Mouse (Mus musculus): ENCODE results near the gene Atp6v0c. TPM values are rescaled to one million over a fixed set of nuclear protein-coding genes. Genes with fewer than 3 reads are reported as not detected.
"Not testable (repeated sequence)": the region's sequence is repeated elsewhere in the genome, so short reads cannot be mapped to it uniquely, and the experiment has no call there.

Gene Atp6v0c
- polyA plus RNA-seq, 1 experiment from 2014 or later: 504 TPM

- peaks cover 16% of the 10 kb centered on the region for H3K4me1 ChIP-seq (ENCODE audit: control insufficient read depth, insufficient read depth, low read length)
- WGBS: 80% methylated on average over 3 of the region's 3 CpGs
- no peak for ATAC-seq (ENCODE audit: insufficient read depth, low FRiP score)
- no peaks in the 10 kb centered on the region for H3K9me3 ChIP-seq (replicated peaks; ENCODE audit: control insufficient read depth, low read length)
- H3K9ac ChIP-seq (ENCODE audit: low read length): no peak overlapping the region
- no peaks in the 10 kb centered on the region for H3K27me3 ChIP-seq (ENCODE audit: control insufficient read depth, insufficient read depth, low read length)
- H3K4me2 ChIP-seq (ENCODE audit: low read depth, low read length): no peak overlapping the region
- H3K27ac ChIP-seq (ENCODE audit: low read length): no peak overlapping the region
- no peaks in the 10 kb centered on the region for H3K36me3 ChIP-seq (ENCODE audit: control insufficient read depth, insufficient read depth, low read length)
- no peak overlapping the region for H3K4me3 ChIP-seq (replicated peaks; ENCODE audit: low read length)
Measured at GRCm38 (mm10) chr17:24139256-24139655, 30.2 kb downstream of the Atp6v0c start.

GRCm38 (mm10) chr17:24137226-24137880 is 32.1 kb downstream of the Atp6v0c start:
- Histone ChIP-seq H3K36me3 (ENCODE audit: control insufficient read depth, insufficient read depth, low read length) (no peaks in the 10 kb centered on the region), H3K4me1 (ENCODE audit: control insufficient read depth, insufficient read depth, low read length) (peaks cover 16% of the 10 kb centered on the region), H3K27me3 (ENCODE audit: control insufficient read depth, insufficient read depth, low read length) (no peaks in the 10 kb centered on the region), H3K9me3 (replicated peaks; ENCODE audit: control insufficient read depth, low read length) (no peaks in the 10 kb centered on the region), H3K27ac (ENCODE audit: low read length) (no peak overlapping the region), H3K4me2 (ENCODE audit: low read depth, low read length) (no peak overlapping the region), H3K9ac (ENCODE audit: low read length) (no peak overlapping the region), H3K4me3 (replicated peaks; ENCODE audit: low read length) (no peak overlapping the region)
- WGBS: 73% methylated on average over 2 of the region's 2 CpGs
- ATAC-seq (ENCODE audit: insufficient read depth, low FRiP score): no peak

GRCm38 (mm10) chr17:24134062-24134461 is 35.4 kb downstream of the Atp6v0c start:
- no peak overlapping the region for H3K4me3 ChIP-seq (replicated peaks; ENCODE audit: low read length)
- H3K36me3 ChIP-seq (ENCODE audit: control insufficient read depth, insufficient read depth, low read length): no peaks in the 10 kb centered on the region
- H3K27me3 ChIP-seq (ENCODE audit: control insufficient read depth, insufficient read depth, low read length): no peaks in the 10 kb centered on the region
- H3K9ac ChIP-seq (ENCODE audit: low read length): no peak overlapping the region
- no peak for ATAC-seq (ENCODE audit: insufficient read depth, low FRiP score)
- no peak overlapping the region for H3K27ac ChIP-seq (ENCODE audit: low read length)
- no peaks in the 10 kb centered on the region for H3K9me3 ChIP-seq (replicated peaks; ENCODE audit: control insufficient read depth, low read length)
- 0 out of 2 replicates have a peak, but pooled peaks cover 5% of the 10 kb centered on the region for H3K4me1 ChIP-seq (ENCODE audit: control insufficient read depth, insufficient read depth, low read length)
- H3K4me2 ChIP-seq (ENCODE audit: low read depth, low read length): no peak overlapping the region

- not testable (repeated sequence) for H3K27ac ChIP-seq (ENCODE audit: low read length); H3K4me2 ChIP-seq (ENCODE audit: low read depth, low read length); H3K4me3 ChIP-seq (replicated peaks; ENCODE audit: low read length); H3K27me3 ChIP-seq (ENCODE audit: control insufficient read depth, insufficient read depth, low read length); H3K36me3 ChIP-seq (ENCODE audit: control insufficient read depth, insufficient read depth, low read length); H3K4me1 ChIP-seq (ENCODE audit: control insufficient read depth, insufficient read depth, low read length); H3K9me3 ChIP-seq (replicated peaks; ENCODE audit: control insufficient read depth, low read length); H3K9ac ChIP-seq (ENCODE audit: low read length); ATAC-seq (ENCODE audit: insufficient read depth, low FRiP score)
- 87% methylated on average over 4 of the region's 4 CpGs for WGBS
Measured at GRCm38 (mm10) chr17:24132919-24133318, 36.6 kb downstream of the Atp6v0c start.

GRCm38 (mm10) chr17:24131570-24131969 is 37.9 kb downstream of the Atp6v0c start:
- no peak overlapping the region for H3K27ac ChIP-seq (ENCODE audit: low read length)
- H3K4me3 ChIP-seq (replicated peaks; ENCODE audit: low read length): no peak overlapping the region
- no peaks in the 10 kb centered on the region for H3K4me1 ChIP-seq (ENCODE audit: control insufficient read depth, insufficient read depth, low read length)
- no peak overlapping the region for H3K4me2 ChIP-seq (ENCODE audit: low read depth, low read length)
- 88% methylated on average over 3 of the region's 3 CpGs for WGBS
- H3K9ac ChIP-seq (ENCODE audit: low read length): no peak overlapping the region
- H3K9me3 ChIP-seq (replicated peaks; ENCODE audit: control insufficient read depth, low read length): no peaks in the 10 kb centered on the region
- ATAC-seq (ENCODE audit: insufficient read depth, low FRiP score): no peak
- no peaks in the 10 kb centered on the region for H3K36me3 ChIP-seq (ENCODE audit: control insufficient read depth, insufficient read depth, low read length)
- H3K27me3 ChIP-seq (ENCODE audit: control insufficient read depth, insufficient read depth, low read length): no peaks in the 10 kb centered on the region

- not testable (repeated sequence) for H3K27me3 ChIP-seq (ENCODE audit: control insufficient read depth, insufficient read depth, low read length)
- WGBS: 84% methylated on average over 4 of the region's 4 CpGs
Measured at GRCm38 (mm10) chr17:24129246-24129645, 40.3 kb downstream of the Atp6v0c start.

GRCm38 (mm10) chr17:24127592-24127991 is 41.9 kb downstream of the Atp6v0c start:
- 87% methylated on average over 1 of the region's 1 CpGs for WGBS

More at GRCm38 (mm10) chr17:24129246-24129645, 40.3 kb downstream of the Atp6v0c start:
- H3K9ac ChIP-seq (ENCODE audit: low read length); ATAC-seq (ENCODE audit: insufficient read depth, low FRiP score); H3K27ac ChIP-seq (ENCODE audit: low read length); H3K4me2 ChIP-seq (ENCODE audit: low read depth, low read length); H3K4me3 ChIP-seq (replicated peaks; ENCODE audit: low read length); H3K9me3 ChIP-seq (replicated peaks; ENCODE audit: control insufficient read depth, low read length); H3K4me1 ChIP-seq (ENCODE audit: control insufficient read depth, insufficient read depth, low read length); H3K36me3 ChIP-seq (ENCODE audit: control insufficient read depth, insufficient read depth, low read length): not testable (repeated sequence)

GRCm38 (mm10) chr17:24126801-24127200 is 42.7 kb downstream of the Atp6v0c start:
- Histone ChIP-seq H3K4me2 (ENCODE audit: low read depth, low read length) (no peak overlapping the region), H3K4me1 (ENCODE audit: control insufficient read depth, insufficient read depth, low read length) (no peaks in the 10 kb centered on the region), H3K9ac (ENCODE audit: low read length) (no peak overlapping the region), H3K9me3 (replicated peaks; ENCODE audit: control insufficient read depth, low read length) (no peaks in the 10 kb centered on the region), H3K4me3 (replicated peaks; ENCODE audit: low read length) (no peak overlapping the region), H3K36me3 (ENCODE audit: control insufficient read depth, insufficient read depth, low read length) (no peaks in the 10 kb centered on the region), H3K27ac (ENCODE audit: low read length) (no peak overlapping the region), H3K27me3 (ENCODE audit: control insufficient read depth, insufficient read depth, low read length) (no peaks in the 10 kb centered on the region)
- 70% methylated on average over 3 of the region's 3 CpGs for WGBS
- no peak for ATAC-seq (ENCODE audit: insufficient read depth, low FRiP score)

More at GRCm38 (mm10) chr17:24127592-24127991, 41.9 kb downstream of the Atp6v0c start:
- Histone ChIP-seq H3K27ac (ENCODE audit: low read length) (no peak overlapping the region), H3K4me3 (replicated peaks; ENCODE audit: low read length) (no peak overlapping the region), H3K36me3 (ENCODE audit: control insufficient read depth, insufficient read depth, low read length) (no peaks in the 10 kb centered on the region), H3K27me3 (ENCODE audit: control insufficient read depth, insufficient read depth, low read length) (no peaks in the 10 kb centered on the region), H3K4me1 (ENCODE audit: control insufficient read depth, insufficient read depth, low read length) (no peaks in the 10 kb centered on the region), H3K9me3 (replicated peaks; ENCODE audit: control insufficient read depth, low read length) (no peaks in the 10 kb centered on the region), H3K9ac (ENCODE audit: low read length) (no peak overlapping the region), H3K4me2 (ENCODE audit: low read depth, low read length) (no peak overlapping the region)
- ATAC-seq (ENCODE audit: insufficient read depth, low FRiP score): no peak

GRCm38 (mm10) chr17:24119446-24119845 is 50.1 kb downstream of the Atp6v0c start:
- H3K4me2 ChIP-seq (ENCODE audit: low read depth, low read length): no peak overlapping the region
- 0 out of 2 replicates have a peak, but pooled peaks cover 4% of the 10 kb centered on the region for H3K4me1 ChIP-seq (ENCODE audit: control insufficient read depth, insufficient read depth, low read length)
- H3K9me3 ChIP-seq (replicated peaks; ENCODE audit: control insufficient read depth, low read length): no peaks in the 10 kb centered on the region
- WGBS: 77% methylated on average over 3 of the region's 3 CpGs
- H3K27ac ChIP-seq (ENCODE audit: low read length): no peak overlapping the region
- H3K4me3 ChIP-seq (replicated peaks; ENCODE audit: low read length): no peak overlapping the region
- no peak overlapping the region for H3K9ac ChIP-seq (ENCODE audit: low read length)
- H3K36me3 ChIP-seq (ENCODE audit: control insufficient read depth, insufficient read depth, low read length): no peaks in the 10 kb centered on the region
- ATAC-seq (ENCODE audit: insufficient read depth, low FRiP score): no peak
- no peaks in the 10 kb centered on the region for H3K27me3 ChIP-seq (ENCODE audit: control insufficient read depth, insufficient read depth, low read length)
